Mouse (Mus musculus) heart, embryonic 13.5 days (tissue): ENCODE results near the gene Sox5. TPM values are rescaled to one million over a fixed set of nuclear protein-coding genes. Genes with fewer than 3 reads are reported as not detected.
A peak's percentile ranks its signal among the peaks of the same experiment; 100 is the strongest.

ENCODE experiments used
- ATAC-seq: fragments of 200-750 bp; cut with Nextera tagmentation; 2 replicates; pipeline ENCODE4 v1.8.0; 2017; ENCODE audit warnings: moderate TSS enrichment; ENCODE audit not compliant: insufficient number of reproducible peaks, low FRiP score, low TSS enrichment; ENCODE audit errors: extremely low read depth
- H3K27ac ChIP-seq: fragments of 300-500 bp; sonication (generic); replicated peaks from 2 replicates; pipeline ENCODE4 v1.5.1; 2015; ENCODE audit warnings: moderate library complexity, mild to moderate bottlenecking, inconsistent platforms
- H3K27me3 ChIP-seq: fragments of 300-500 bp; sonication (generic); replicated peaks from 2 replicates; pipeline ENCODE4 v1.6.1; 2015; ENCODE audit warnings: mild to moderate bottlenecking, inconsistent platforms
- H3K36me3 ChIP-seq: fragments of 300-500 bp; sonication (generic); 2 replicates; pipeline ENCODE4 v1.6.1; 2015; ENCODE audit warnings: mild to moderate bottlenecking, inconsistent platforms
- H3K4me1 ChIP-seq: fragments of 300-500 bp; sonication (generic); 2 replicates; pipeline ENCODE4 v1.6.1; 2015; ENCODE audit warnings: inconsistent platforms
- H3K4me2 ChIP-seq: fragments of 300-500 bp; sonication (generic); 2 replicates; pipeline ENCODE4 v1.6.1; 2015; ENCODE audit warnings: inconsistent platforms, mild to moderate bottlenecking, moderate library complexity
- H3K4me3 ChIP-seq: fragments of 300-500 bp; sonication (generic); 2 replicates; pipeline ENCODE4 v1.5.1; 2015; ENCODE audit warnings: moderate library complexity, mild to moderate bottlenecking, inconsistent platforms
- H3K9ac ChIP-seq: fragments of 300-500 bp; sonication (generic); 2 replicates; pipeline ENCODE4 v1.6.1; 2015; ENCODE audit warnings: inconsistent platforms, mild to moderate bottlenecking, moderate library complexity
- H3K9me3 ChIP-seq: fragments of 300-500 bp; sonication (generic); 2 replicates; pipeline ENCODE4 v1.6.1; 2016; ENCODE audit warnings: inconsistent platforms
- WGBS: fragments of 180-500 bp; shearing (Covaris S2); methylation state at CpG from one replicate; pipeline ENCODE4 v1.1.7; 2015; ENCODE audit warnings: mixed read lengths; 5-methylcytosine and 5-hydroxymethylcytosine counted together
- polyA plus RNA-seq: library from polyadenylated mRNA; unstranded; fragments of >200 nt; fragmentation: Nextera tagmentation; extraction: Ambion mirVana; gene quantifications from 2 replicates; pipeline ENCODE4 v1.2.1, GENCODE M21; 2015

Gene Sox5
- polyA plus RNA-seq: 11.2 and 12.1 TPM in 2 replicates

- peak; percentile 22; the same call in 1 of the 2 replicates for ATAC-seq
- H3K9ac ChIP-seq: peak within 1 kb of the TSS; percentile 86
- under 1% methylated on average over 44 of the region's 47 CpGs for WGBS
- no peaks in the 10 kb centered on the region for H3K36me3 ChIP-seq
- peak within 1 kb of the TSS; percentile 94 for H3K4me2 ChIP-seq
- H3K4me3 ChIP-seq: peak within 1 kb of the TSS; percentile 81
- no peaks in the 10 kb centered on the region for H3K9me3 ChIP-seq
- H3K27ac ChIP-seq: peak within 1 kb of the TSS; percentile 61
- peaks cover 62% of the 10 kb centered on the region for H3K27me3 ChIP-seq
- H3K4me1 ChIP-seq: peaks cover 20% of the 10 kb centered on the region
Observed at GRCm38 (mm10) chr6:144781431-144782030, at the start of gene Sox5. TSS of gene Sox5 (minus strand) at chr6:144781977.

DNA sequence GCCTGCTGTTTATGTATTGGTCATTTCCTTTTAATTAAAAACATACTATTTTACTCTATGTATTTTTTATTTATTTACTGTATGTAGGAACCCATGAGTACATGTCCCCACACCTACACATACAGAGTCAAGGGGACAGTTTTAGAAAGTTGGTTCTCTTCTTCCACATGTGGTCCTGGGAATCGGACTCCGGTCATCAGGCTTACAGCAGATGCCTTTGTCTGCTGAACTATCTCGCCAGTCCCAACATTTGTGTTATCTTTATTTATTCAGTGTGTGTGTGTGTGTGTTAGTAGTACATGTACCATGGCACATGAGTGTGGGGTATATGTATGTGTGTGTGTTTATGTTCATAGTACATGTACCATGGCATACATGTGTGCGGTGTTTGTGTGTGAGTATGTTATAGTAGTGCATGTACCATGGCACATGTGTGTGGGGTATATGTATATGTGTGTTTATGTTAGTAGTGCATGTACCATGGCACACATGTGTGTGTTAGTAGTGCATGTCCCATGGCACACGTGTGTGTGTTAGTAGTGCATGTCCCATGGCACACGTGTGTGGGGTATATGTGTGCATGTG lies 43.3 kb upstream of the Sox5 start:
- WGBS: 85% methylated on average over 6 of the region's 6 CpGs
- ATAC-seq: no peak
- no peaks in the 10 kb centered on the region for H3K27me3 ChIP-seq

DNA sequence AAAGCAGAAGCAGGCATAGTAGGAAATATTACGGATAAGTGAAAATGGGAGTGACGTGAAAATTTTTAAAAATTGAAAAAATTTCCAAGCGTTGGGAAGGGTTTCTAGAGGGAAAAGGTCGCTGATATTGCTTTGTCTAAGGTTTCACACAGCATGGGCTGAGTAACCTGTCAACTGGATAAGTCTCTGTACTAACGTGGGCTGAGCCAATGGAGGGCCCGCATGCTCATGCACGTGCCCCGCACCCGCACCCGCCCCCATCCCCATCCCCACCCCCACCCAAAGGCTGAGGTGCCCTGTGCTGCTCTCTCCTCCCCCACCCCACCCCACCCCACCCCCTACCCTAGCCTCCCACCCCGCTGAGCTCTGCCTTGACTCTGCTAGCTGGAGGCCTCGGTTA lies 42.4 kb upstream of the Sox5 start:
- no peak for ATAC-seq
- 54% methylated on average over 11 of the region's 12 CpGs for WGBS
- H3K4me3 ChIP-seq: no peak overlapping the region
- H3K9me3 ChIP-seq: no peaks in the 10 kb centered on the region
- H3K4me1 ChIP-seq: peaks cover 29% of the 10 kb centered on the region
- H3K4me2 ChIP-seq: no peak overlapping the region
- H3K36me3 ChIP-seq: no peaks in the 10 kb centered on the region
- H3K9ac ChIP-seq: no peak overlapping the region
- no peak overlapping the region for H3K27ac ChIP-seq
- 0 out of 2 replicates have a peak, but pooled peaks cover under 1% of the 10 kb centered on the region for H3K27me3 ChIP-seq

More for the DNA sequence above, 43.3 kb upstream of the Sox5 start:
- H3K9me3 ChIP-seq: no peaks in the 10 kb centered on the region
- H3K27ac ChIP-seq: no peak overlapping the region
- H3K4me2 ChIP-seq: no peak overlapping the region
- no peak overlapping the region for H3K9ac ChIP-seq
- H3K36me3 ChIP-seq: no peaks in the 10 kb centered on the region
- peaks cover 29% of the 10 kb centered on the region for H3K4me1 ChIP-seq
- no peak overlapping the region for H3K4me3 ChIP-seq

DNA sequence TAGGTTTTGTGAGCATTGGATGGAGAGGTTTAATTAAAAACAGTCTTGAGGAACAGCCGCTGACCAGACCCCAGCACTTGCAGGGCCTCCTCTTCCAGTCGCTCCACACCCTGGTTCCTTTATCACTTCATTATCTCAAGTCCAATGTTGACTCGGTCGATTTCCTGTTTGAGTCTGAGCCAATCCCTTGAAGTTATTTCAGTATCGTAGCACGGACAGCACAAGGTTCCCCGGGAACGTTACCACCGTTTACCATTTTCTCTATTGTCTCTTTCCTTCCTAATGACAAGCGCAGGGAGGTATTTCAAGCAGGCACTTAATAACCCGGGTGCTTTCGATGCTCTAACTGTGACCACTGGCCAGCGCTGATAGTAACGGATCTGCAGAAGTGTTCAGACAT lies 40.8 kb upstream of the Sox5 start:
- Histone ChIP-seq H3K36me3 (no peaks in the 10 kb centered on the region), H3K4me3 (peak overlapping the region; percentile 33), H3K4me1 (peaks cover 29% of the 10 kb centered on the region), H3K4me2 (peak overlapping the region; percentile 65), H3K27ac (0 out of 2 replicates have a peak overlapping the region, but pooled peaks have one; percentile 21), H3K27me3 (0 out of 2 replicates have a peak, but pooled peaks cover 4% of the 10 kb centered on the region), H3K9me3 (no peaks in the 10 kb centered on the region), H3K9ac (peak overlapping the region; percentile 25; the same call in 1 of the 2 replicates)
- WGBS: 7% methylated on average over 14 of the region's 14 CpGs
- no peak for ATAC-seq

GRCm38 (mm10) chr6:144821019-144821418 lies 39.2 kb upstream of the Sox5 start:
- Histone ChIP-seq H3K9ac (no peak overlapping the region), H3K4me1 (peaks cover 29% of the 10 kb centered on the region), H3K9me3 (no peaks in the 10 kb centered on the region), H3K27ac (no peak overlapping the region), H3K4me2 (no peak overlapping the region), H3K36me3 (no peaks in the 10 kb centered on the region), H3K27me3 (0 out of 2 replicates have a peak, but pooled peaks cover 4% of the 10 kb centered on the region), H3K4me3 (no peak overlapping the region)
- ATAC-seq: no peak
- 54% methylated on average over 6 of the region's 6 CpGs for WGBS

GRCm38 (mm10) chr6:144818016-144818415 lies 36.2 kb upstream of the Sox5 start:
- Histone ChIP-seq H3K27ac (no peak overlapping the region), H3K9ac (no peak overlapping the region), H3K9me3 (no peaks in the 10 kb centered on the region), H3K4me1 (peaks cover 18% of the 10 kb centered on the region), H3K36me3 (no peaks in the 10 kb centered on the region), H3K27me3 (0 out of 2 replicates have a peak, but pooled peaks cover 4% of the 10 kb centered on the region), H3K4me2 (no peak overlapping the region), H3K4me3 (no peak overlapping the region)
- 79% methylated on average over 4 of the region's 4 CpGs for WGBS
- no peak for ATAC-seq

GRCm38 (mm10) chr6:144817329-144817932 lies 35.7 kb upstream of the Sox5 start:
- 75% methylated on average over 5 of the region's 5 CpGs for WGBS
- H3K36me3 ChIP-seq: no peaks in the 10 kb centered on the region
- H3K27ac ChIP-seq: no peak overlapping the region
- peaks cover 12% of the 10 kb centered on the region for H3K4me1 ChIP-seq
- 0 out of 2 replicates have a peak, but pooled peaks cover 4% of the 10 kb centered on the region for H3K27me3 ChIP-seq
- no peak overlapping the region for H3K4me3 ChIP-seq
- H3K9ac ChIP-seq: no peak overlapping the region
- no peak overlapping the region for H3K4me2 ChIP-seq
- no peak for ATAC-seq
- no peaks in the 10 kb centered on the region for H3K9me3 ChIP-seq

DNA sequence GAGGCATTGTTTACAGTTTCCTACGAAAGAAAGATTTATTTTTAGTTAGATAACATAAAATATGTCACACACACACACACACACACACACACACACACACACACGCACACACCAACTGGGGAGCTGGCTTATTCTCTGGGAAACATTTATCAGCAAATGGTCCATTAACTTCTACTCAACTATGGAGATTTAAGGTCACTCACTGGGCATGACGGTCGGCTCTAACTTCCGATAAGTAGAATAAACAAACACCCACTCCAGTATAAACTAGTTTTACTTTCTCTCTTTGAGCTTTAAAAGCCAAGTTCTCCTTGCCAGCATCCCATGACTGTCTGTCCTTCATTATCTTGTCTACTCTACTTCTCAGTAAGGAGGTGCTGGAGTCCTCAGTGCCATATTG lies 33.8 kb upstream of the Sox5 start:
- Histone ChIP-seq H3K27me3 (0 out of 2 replicates have a peak, but pooled peaks cover 4% of the 10 kb centered on the region), H3K36me3 (no peaks in the 10 kb centered on the region), H3K27ac (no peak overlapping the region), H3K9ac (no peak overlapping the region), H3K4me2 (no peak overlapping the region), H3K4me1 (peaks cover under 1% of the 10 kb centered on the region; the same call in 1 of the 2 replicates), H3K4me3 (no peak overlapping the region), H3K9me3 (no peaks in the 10 kb centered on the region)
- WGBS: 42% methylated on average over 5 of the region's 5 CpGs
- ATAC-seq: no peak

GRCm38 (mm10) chr6:144814931-144815364 lies 33.2 kb upstream of the Sox5 start:
- H3K4me3 ChIP-seq: no peak overlapping the region
- H3K27ac ChIP-seq: no peak overlapping the region
- ATAC-seq: no peak
- 17% methylated on average over 6 of the region's 6 CpGs for WGBS
- H3K4me2 ChIP-seq: no peak overlapping the region
- H3K9me3 ChIP-seq: no peaks in the 10 kb centered on the region
- no peaks in the 10 kb centered on the region for H3K4me1 ChIP-seq
- no peaks in the 10 kb centered on the region for H3K36me3 ChIP-seq
- H3K9ac ChIP-seq: no peak overlapping the region
- H3K27me3 ChIP-seq: 0 out of 2 replicates have a peak, but pooled peaks cover 4% of the 10 kb centered on the region

DNA sequence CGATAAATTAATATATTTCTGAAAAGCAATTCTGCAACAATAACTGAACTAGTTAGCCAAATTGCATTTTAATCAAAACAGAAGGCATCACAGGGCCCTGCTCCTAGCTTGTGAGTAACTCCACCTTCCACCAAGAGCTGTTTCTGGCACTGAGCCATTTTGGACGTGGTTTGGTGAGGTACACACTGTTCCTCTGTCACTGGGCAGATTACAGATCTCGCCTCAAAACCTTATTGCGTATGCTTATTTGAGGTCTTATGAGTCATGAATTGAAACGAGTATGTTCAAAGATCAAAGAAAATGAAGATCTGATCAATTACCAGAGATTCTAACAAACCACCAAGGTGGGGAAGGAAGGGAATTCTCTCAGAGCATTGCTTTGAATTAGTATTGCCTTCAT lies 22.5 kb upstream of the Sox5 start:
- Histone ChIP-seq H3K36me3 (no peaks in the 10 kb centered on the region), H3K9me3 (peaks cover 14% of the 10 kb centered on the region; the same call in 1 of the 2 replicates), H3K9ac (no peak overlapping the region), H3K27me3 (no peaks in the 10 kb centered on the region), H3K27ac (no peak overlapping the region), H3K4me2 (no peak overlapping the region), H3K4me1 (no peaks in the 10 kb centered on the region), H3K4me3 (no peak overlapping the region)
- no peak for ATAC-seq
- WGBS: 82% methylated on average over 5 of the region's 5 CpGs

GRCm38 (mm10) chr6:144803063-144803462 lies 21.3 kb upstream of the Sox5 start:
- Histone ChIP-seq H3K4me2 (no peak overlapping the region), H3K9me3 (peaks cover 15% of the 10 kb centered on the region; the same call in 1 of the 2 replicates), H3K9ac (no peak overlapping the region), H3K4me3 (no peak overlapping the region), H3K4me1 (no peaks in the 10 kb centered on the region), H3K36me3 (no peaks in the 10 kb centered on the region), H3K27me3 (no peaks in the 10 kb centered on the region), H3K27ac (no peak overlapping the region)
- WGBS: 90% methylated on average over 1 of the region's 1 CpGs
- ATAC-seq: no peak
